Mouse (Mus musculus) cortical plate, adult 2 months (tissue): ENCODE data around the gene Aqr. TPM values are rescaled to one million over a fixed set of nuclear protein-coding genes. Genes with fewer than 3 reads are reported as not detected.

Experiments used
- H3K27ac ChIP-seq: fragments of 200-500 bp; 2 replicates; pipeline ENCODE4 v1.5.1; 2012; ENCODE audit warnings: low read length, control low read depth, inconsistent platforms; ENCODE audit not compliant: insufficient read depth
- H3K4me1 ChIP-seq: fragments of 200-500 bp; 2 replicates; pipeline ENCODE4 v1.6.1; 2011; ENCODE audit warnings: low read length; ENCODE audit not compliant: control insufficient read depth, insufficient read depth
- H3K4me3 ChIP-seq: fragments of 200-500 bp; 2 replicates; pipeline ENCODE4 v1.5.1; 2011; ENCODE audit warnings: mild to moderate bottlenecking, low read length, control low read depth; ENCODE audit not compliant: insufficient read depth
- CTCF ChIP-seq: fragments of 200-500 bp; IDR thresholded peaks from 2 replicates; pipeline ENCODE4 v1.5.1; 2011; ENCODE audit warnings: mild to moderate bottlenecking, control low read depth, low read length; ENCODE audit not compliant: insufficient read depth; ENCODE audit errors: extremely low read depth
- POLR2A ChIP-seq: fragments of 200-500 bp; IDR thresholded peaks from 2 replicates; pipeline ENCODE4 v1.6.1; 2011; ENCODE audit warnings: mild to moderate bottlenecking, low read length, control low read depth; ENCODE audit not compliant: insufficient read depth; ENCODE audit errors: extremely low read depth
- polyA plus RNA-seq: library from polyadenylated mRNA; depleted of rRNA; stranded (reverse); fragments of >200 nt; gene quantifications from 2 replicates; pipeline ENCODE4 v1.2.3, GENCODE M21; 2012

Aqr gene
- polyA plus RNA-seq, 1 experiment = 26.0 TPM

DNA sequence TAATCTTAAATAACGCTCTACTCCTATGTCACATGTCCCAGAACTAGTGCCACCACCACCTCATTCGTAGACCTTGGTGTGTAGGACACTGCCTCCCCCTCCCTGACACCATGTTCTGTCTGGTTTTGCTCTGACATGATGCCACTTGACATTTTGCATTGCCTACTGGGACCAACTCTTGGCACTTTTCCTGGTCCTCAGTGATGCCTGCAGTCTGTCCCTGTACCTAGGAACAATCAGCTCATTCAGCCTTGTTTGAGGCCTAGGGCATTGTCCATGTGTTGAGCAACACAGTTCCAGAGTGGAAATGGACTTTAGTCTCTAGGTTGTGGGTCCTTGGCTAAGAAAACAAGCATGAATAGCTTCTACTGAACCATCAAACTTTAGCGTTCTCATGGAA lies 97.0 kb downstream of the Aqr start:
- Histone ChIP-seq H3K27ac (no peak overlapping the region), H3K4me3 (no peak overlapping the region), H3K4me1 (no peaks in the 10 kb centered on the region)
- TF ChIP-seq POLR2A = no peak
- no peak for TF ChIP-seq CTCF

DNA sequence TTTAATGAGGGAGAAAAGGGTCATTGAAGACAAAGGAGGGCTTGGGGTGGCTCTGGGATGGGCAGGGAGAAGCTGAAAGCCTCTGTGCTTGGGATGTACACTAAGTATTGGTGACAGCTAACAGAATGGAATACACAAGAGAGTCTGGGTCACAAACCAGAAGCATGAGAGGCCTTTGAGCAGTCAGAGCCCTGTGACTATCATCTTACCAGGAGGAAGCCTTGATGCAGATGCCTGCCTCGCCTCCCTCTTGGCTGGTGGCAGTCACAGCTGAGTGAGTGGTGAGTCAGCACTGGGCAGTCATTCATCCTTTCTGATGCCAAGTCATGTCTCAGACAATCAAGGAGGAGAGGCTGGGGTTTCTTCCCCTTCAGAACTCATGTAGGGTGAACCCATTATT lies 99.6 kb downstream of the Aqr start:
- H3K4me1 ChIP-seq = no peaks in the 10 kb centered on the region
- H3K4me3 ChIP-seq = no peak overlapping the region
- no peak for TF ChIP-seq CTCF
- no peak for TF ChIP-seq POLR2A
- no peak overlapping the region for H3K27ac ChIP-seq

DNA sequence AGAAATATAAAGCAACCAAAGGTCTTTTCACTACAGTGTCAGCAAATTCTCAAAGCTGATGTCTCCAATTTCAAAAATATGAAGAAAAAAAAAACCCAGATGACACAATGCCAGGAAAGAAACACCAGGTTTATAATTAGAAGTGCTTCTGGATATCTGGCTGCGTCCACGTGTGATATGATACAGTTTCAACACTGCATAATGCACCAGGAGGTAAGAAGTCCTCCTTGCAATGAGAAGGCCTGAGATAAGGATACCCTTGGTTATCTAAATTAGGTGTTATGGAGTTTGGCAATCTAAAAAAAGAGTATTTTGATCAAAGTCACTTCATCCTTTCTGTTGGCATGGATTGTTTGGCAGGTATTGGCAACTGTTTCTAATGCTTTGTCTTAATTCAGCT lies 114.9 kb downstream of the Aqr start:
- no peak overlapping the region for H3K4me3 ChIP-seq
- H3K27ac ChIP-seq = no peak overlapping the region
- no peaks in the 10 kb centered on the region for H3K4me1 ChIP-seq
- TF ChIP-seq CTCF (no peak), POLR2A (no peak)

DNA sequence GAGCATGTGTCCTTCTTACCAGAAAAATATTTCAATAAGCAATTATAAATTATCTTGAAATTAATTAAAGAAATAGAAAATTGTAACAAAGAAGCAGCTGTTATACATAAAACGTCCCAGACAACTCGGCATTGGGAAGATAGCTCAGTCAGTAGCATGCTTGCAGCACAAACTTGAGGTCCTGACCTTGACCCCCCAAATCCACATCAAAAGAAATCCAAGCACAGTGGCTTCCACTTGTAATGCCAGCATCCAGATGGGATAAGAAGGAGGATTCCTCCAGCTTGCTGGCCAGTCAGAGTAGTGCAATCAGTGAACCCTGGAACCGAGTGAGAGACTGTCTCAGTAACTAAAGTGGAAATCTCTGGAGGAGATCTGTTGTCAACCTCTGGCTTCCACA lies 120.6 kb downstream of the Aqr start:
- H3K4me3 ChIP-seq = no peak overlapping the region
- no peak for TF ChIP-seq POLR2A
- no peak for TF ChIP-seq CTCF
- no peak overlapping the region for H3K27ac ChIP-seq
- H3K4me1 ChIP-seq = no peaks in the 10 kb centered on the region

DNA sequence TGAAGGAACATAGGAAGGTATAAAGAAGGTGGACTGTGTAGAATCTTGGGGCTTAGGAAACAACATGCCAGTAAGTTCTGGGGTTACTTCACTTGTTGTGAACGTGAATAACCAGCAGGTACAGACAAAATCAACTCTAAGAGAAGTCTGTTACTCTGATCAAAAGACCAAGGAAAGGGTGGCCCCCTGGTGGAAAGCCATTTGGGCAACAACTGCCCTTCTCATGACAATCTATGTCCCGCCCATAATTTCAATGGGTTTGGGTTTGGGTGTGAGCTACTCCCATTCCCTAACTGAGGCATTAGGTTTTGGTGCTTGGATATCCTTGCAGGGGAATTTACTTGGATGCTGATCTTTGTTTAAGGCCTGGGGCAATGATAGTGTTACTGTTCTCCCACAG lies 122.8 kb downstream of the Aqr start:
- H3K4me1 ChIP-seq = no peaks in the 10 kb centered on the region
- TF ChIP-seq CTCF (no peak), POLR2A (no peak)
- H3K4me3 ChIP-seq = no peak overlapping the region
- no peak overlapping the region for H3K27ac ChIP-seq

DNA sequence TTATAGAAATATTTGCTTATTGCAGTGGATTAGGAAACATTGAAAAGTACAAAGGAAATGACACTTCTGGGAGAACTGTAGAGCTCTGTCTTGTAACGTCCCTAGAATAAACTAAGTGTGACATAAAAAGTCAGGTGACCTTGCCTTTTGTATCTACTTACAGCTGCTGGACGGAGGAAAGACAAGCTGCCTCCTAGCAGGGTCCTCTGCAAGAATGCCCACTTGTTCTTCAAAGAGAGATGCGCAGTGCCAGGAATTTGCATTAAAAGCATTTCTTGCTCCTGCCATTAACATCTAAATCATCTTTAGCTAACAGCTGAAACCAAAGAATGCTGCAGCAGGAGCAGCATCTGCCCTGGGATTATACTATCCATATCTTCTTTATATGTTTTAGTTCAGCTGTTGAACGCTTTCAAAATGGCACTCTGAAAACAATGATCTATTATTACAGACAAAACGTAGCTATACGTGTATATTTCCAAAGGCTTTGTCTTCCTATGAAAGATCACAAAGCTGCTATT lies 126.7 kb downstream of the Aqr start:
- Histone ChIP-seq H3K4me3 (no peak overlapping the region), H3K27ac (no peak overlapping the region), H3K4me1 (no peaks in the 10 kb centered on the region)
- TF ChIP-seq POLR2A (no peak), CTCF (no peak)

DNA sequence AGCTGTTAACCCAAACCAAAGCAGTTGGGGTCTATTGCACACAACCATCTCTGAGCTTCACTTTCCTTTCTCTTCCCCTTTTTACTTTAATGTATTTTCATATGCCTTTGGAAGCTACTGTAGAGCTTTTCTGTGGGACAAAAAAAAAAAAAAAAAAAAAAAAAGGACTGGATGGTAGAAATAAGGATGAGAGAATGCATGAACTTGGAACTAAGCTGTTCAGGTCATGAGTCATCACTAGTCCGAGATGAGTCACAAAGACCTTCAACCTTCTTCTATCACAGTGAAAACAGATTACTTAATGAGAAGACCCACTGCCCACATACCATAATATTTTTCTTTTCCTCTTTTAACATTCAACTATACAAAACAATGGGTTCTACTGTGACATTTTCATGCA lies 127.2 kb downstream of the Aqr start:
- no peak for TF ChIP-seq POLR2A
- TF ChIP-seq CTCF = no peak
- no peak overlapping the region for H3K4me3 ChIP-seq
- no peaks in the 10 kb centered on the region for H3K4me1 ChIP-seq
- H3K27ac ChIP-seq = no peak overlapping the region

DNA sequence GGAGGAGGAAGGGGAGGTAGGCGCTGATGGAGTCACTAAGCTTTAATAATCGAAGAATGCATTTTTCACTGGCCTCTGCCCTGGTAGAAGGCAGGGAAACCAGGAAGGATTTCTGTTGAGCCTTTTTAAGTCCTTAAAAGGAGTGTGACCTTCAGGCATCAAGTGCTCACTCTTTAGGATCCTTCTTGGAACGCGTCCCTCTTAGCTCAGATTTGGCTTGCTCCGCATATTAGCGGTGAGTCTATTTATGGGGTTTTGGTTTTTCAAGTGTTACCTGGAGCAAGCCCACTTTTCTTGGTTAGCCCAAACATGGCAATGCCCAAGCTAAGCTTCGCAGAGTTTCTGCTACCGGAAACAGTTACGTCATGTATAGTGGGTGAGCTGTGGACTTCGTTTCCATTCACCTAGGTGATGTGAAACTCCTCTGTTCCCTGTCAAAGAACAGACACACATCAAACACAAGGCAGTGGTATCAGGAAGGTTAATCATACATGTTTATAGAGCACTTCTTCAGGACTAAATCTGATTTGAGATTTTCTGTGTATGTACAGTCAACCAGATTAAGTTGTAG lies 128.5 kb downstream of the Aqr start:
- no peak overlapping the region for H3K4me3 ChIP-seq
- H3K4me1 ChIP-seq = no peaks in the 10 kb centered on the region
- TF ChIP-seq CTCF (no peak), POLR2A (no peak)
- no peak overlapping the region for H3K27ac ChIP-seq

DNA sequence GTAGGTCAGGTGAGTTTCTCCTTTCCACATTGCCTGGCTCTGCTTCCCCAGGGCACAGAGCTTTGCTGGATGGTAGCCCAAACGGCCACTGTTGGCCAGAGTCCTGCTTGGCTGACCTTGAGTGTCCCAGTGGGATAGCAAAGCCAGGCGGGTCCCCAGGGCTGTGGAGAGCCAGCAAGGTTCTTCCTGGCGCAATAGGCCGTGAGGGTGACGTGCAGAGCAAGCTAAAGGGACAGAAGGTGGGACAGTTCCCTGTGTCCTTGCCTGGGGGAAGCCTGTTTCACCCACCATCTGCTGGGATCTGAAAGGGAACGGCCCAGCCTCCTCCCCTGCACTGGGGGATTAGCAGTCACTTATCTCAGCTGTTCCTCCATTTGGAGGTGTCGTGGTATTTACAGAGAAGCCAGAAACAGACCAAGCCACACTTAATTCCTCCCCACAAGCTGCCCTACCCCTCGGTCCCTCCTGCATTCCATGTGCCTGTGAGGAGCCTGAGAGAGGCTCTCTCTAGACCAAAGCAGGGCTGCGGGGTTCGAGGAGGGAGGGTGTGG lies 129.4 kb downstream of the Aqr start:
- Histone ChIP-seq H3K4me1 (no peaks in the 10 kb centered on the region), H3K27ac (no peak overlapping the region), H3K4me3 (no peak overlapping the region)
- TF ChIP-seq POLR2A (no peak), CTCF (no peak)

DNA sequence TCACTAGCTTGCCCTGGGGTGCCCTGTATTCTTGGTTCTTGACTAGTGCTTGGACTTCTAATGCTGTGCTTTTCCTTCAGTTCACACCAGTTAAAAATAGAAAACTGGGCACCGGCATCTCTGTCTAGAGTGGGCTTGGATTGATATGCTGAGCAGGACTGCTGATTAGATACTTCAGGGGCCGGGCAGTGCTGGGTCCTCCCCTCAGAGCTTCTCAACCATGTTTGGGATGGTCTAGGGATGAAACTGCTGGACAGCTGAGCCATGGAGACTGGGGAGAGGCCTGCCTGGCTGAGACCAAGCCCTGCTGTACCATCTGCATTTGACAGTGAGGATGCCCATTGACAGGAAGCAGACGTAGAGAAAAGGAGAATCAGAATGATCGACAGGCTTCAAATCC lies 132.7 kb downstream of the Aqr start:
- H3K4me3 ChIP-seq = no peak overlapping the region
- H3K4me1 ChIP-seq = no peaks in the 10 kb centered on the region
- H3K27ac ChIP-seq = no peak overlapping the region
- TF ChIP-seq POLR2A = no peak
- no peak for TF ChIP-seq CTCF
